Mouse (Mus musculus) embryo, embryonic 10 days (tissue): ENCODE measurements around the gene Cox17.

Source experiments
- DNase-seq: peaks from one replicate; pipeline ENCODE4 v3.0.0-alpha.2; 2015; ENCODE audit warnings: low spot score

Cox17 gene

DNA sequence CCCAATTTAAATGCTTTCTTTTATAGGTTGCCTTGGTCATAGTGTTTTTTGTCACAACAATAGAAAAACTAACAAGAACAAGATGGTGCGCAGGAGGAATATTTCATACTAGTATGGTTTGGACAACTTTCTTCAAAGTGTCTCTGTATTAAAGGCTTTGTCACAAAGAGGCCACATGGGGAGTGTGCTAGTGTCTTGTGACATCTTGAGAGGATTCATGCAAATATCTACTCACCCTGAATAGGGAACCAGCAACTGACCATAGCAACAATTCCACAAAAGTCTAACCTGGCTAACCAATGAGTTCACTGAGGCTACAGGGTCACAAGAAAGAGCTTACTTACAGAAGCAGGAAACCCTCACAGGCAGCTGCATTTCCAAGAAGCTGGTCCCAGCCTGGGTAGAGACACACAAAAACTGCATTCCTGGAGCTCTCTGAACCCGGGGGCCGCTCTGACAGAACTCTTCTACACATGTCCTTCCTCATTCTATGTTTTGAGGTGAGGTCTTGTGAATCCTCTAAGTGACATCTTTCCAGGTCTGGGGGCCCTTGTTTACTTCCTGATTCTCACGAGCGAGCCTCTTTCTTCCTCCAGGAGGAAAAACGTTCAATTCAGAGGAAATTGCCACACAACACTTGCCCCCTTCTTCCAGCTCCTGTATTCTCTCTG lies 48.4 kb downstream of the Cox17 start:
- no peak for DNase-seq

GRCm38 (mm10) chr16:38396155-38396554 lies 49.4 kb downstream of the Cox17 start:
- no peak for DNase-seq

DNA sequence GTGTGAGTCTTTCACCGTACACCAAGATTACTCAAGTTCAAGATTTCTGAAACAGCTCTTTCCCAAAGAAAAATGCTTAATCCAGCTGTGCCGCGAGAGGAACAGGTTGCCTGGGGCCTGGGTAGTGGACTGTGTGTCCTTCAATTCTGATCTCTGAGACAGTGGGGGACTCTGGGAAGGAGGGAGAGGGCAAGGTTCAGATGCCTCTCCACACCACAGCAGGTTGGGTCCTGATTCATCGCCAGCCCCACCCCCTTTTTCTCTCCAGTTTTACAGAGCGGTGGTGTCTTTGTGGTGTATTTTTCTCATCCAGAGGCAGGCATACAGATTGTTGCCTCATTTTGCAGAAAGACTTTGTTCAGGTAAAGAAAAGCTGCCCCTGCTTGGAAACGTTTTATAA lies 51.5 kb downstream of the Cox17 start:
- no peak for DNase-seq

DNA sequence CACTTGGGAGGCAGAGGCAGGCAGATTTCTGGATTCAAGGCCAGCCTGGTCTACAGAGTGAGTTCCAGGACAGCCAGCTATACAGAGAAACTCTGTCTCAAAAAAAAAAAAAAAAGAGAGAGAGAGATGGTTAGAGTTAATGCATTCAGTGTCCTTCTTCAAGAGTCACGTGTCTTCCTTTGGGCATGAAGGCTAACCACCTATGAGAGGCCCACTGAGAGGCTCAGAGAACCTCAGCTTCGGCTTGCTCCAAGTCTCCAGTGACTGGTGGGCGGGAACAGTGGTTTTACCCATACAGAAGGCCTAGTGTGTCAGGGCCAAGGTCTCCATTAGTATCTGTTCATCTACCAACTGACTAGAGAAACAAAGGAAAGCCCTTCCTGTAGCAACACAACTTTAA lies 52.3 kb downstream of the Cox17 start:
- DNase-seq = no peak

DNA sequence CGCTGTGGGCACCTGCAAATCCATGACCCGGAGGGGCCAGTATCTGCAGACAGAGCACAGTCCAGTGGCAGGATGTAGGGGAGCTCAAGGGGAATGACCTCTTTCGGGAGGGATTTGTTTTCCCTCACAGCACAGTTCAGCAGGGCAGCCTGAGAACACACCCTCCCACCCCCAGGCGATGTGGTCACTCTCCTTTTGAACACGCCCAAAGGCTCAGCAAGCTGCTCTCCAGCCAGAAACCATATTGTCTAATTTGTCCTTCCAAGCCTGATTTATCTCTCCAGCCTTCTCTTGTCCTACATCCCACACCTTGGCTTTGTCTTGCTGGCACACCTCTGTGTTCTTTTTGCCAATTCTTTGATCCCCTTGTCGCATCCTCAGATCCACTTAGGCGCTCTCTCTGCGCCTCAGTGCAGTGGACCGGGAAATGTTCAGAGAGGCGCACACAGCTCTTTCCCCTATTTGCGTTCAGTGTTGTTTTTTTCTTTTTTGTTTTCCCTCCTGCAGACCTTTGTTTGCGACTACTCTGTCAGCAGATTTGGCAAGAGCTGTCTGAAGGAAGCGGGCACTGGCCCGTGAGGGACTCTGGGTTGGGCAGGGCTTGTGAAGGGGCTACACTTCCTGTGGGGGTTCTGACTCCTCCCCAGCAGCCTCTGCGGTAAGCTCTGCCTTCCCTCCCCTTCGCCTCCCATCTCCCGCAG lies 52.9 kb downstream of the Cox17 start:
- peak; percentile 77 for DNase-seq

DNA sequence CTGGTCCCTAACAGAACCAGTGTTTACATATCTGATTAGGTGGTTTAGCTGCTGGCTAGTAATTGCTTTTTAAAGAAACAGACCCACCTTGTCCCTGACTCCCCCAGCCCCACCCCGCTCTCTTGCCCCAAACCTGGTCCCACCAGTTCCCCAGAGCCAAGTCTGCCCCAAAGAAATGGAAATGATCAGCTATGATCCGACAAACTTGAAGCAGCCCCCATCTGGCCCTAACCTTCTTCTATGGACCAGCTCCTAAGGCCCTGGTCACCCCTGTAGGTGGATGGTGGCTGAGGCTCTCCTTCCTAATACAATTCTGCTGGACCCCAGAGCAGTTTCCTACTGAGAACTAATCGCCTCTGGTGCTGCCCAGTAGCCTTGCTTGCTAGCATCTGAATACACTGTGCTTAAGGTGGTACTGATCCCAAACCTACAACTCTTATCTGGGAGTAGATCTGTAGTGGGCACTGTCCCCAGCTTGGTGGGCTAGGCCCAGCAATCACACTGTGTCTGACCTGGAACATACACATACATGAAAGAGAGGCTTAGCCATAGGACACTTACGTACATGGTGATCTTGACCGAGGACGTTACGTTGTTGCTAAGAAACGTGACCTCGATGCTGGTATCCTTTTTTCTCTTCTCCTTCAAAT lies 53.6 kb downstream of the Cox17 start:
- DNase-seq = no peak

DNA sequence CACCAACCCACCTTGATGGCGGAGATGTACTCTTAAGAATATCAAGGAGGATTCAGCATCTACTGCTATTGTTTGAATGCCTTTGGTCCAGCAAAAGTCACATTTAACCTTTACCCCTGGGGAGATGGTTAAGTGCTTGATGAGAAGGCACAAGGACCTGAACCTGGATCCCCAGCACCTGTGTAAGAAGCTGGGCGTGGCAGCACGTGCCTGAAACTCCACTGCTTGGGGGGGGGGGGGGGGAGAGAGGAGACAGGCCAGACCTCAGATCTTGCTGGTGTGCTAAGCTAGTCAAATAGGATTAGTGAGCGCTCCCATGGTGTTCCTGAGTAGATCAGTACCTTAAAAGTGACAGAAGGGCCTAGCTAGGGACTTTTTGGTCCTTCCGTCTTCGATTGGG lies 54.7 kb downstream of the Cox17 start:
- no peak for DNase-seq
